Mouse (Mus musculus): ENCODE measurements around the gene Retn. TPM values are rescaled to one million over a fixed set of nuclear protein-coding genes. Genes with fewer than 3 reads are reported as not detected.

The Retn gene
- polyA plus RNA-seq, 2 experiments, result not detected

- no peaks in the 10 kb centered on the region for H3K9me3 ChIP-seq (ENCODE audit: control insufficient read depth, low read length)
- H3K4me3 ChIP-seq (ENCODE audit: insufficient read depth in 1 of 2, low read depth in 2 of 2, low read length in 2 of 2), result no peak overlapping the region
- ATAC-seq (ENCODE audit: insufficient read depth) (no peak), DNase-seq (ENCODE audit: low read depth in 3 of 3, low spot score in 3 of 3) (no peak)
- no peak for TF ChIP-seq CTCF (IDR thresholded peaks at IDR 0.05; ENCODE audit: low read depth)
- H3K27me3 ChIP-seq (ENCODE audit: control insufficient read depth, insufficient read depth, low read length), result no peaks in the 10 kb centered on the region
- H3K4me1 ChIP-seq (replicated peaks; ENCODE audit: control insufficient read depth in 2 of 2, insufficient read depth in 2 of 2, low read length in 1 of 2), result peaks cover 0 to 6% of the 10 kb centered on the region in 2 experiments; a peak in 2 of 4 replicates
- no peak overlapping the region for H3K27ac ChIP-seq
- WGBS (ENCODE audit: insufficient replicate concordance), result 67% methylated on average over 4 of the region's 4 CpGs
- no peak overlapping the region for H3K9ac ChIP-seq (replicated peaks)
- no peaks in the 10 kb centered on the region for H3K36me3 ChIP-seq (replicated peaks; ENCODE audit: control insufficient read depth, insufficient read depth, low read depth)
- H3K4me2 ChIP-seq (ENCODE audit: low read depth), result no peak overlapping the region
Observed at GRCm38 (mm10) chr8:3647561-3647960, 8.0 kb upstream of the Retn start.

- H3K9ac ChIP-seq (replicated peaks), result no peak overlapping the region
- no peaks in the 10 kb centered on the region for H3K27me3 ChIP-seq (ENCODE audit: control insufficient read depth, insufficient read depth, low read length)
- no peak overlapping the region for H3K4me2 ChIP-seq (ENCODE audit: low read depth)
- ATAC-seq (ENCODE audit: insufficient read depth) (no peak), DNase-seq (ENCODE audit: low read depth in 3 of 3, low spot score in 3 of 3) (no peak)
- H3K27ac ChIP-seq, result no peak overlapping the region
- peaks cover 0 to 6% of the 10 kb centered on the region in 2 experiments; a peak in 2 of 4 replicates for H3K4me1 ChIP-seq (replicated peaks; ENCODE audit: control insufficient read depth in 2 of 2, insufficient read depth in 2 of 2, low read length in 1 of 2)
- TF ChIP-seq EP300 (IDR thresholded peaks at IDR 0.05; ENCODE audit: low read depth), result no peak
- no peak for TF ChIP-seq CTCF (IDR thresholded peaks at IDR 0.05; ENCODE audit: low read depth)
- H3K4me3 ChIP-seq (ENCODE audit: insufficient read depth in 1 of 2, low read depth in 2 of 2, low read length in 2 of 2), result no peak overlapping the region
- no peaks in the 10 kb centered on the region for H3K9me3 ChIP-seq (ENCODE audit: control insufficient read depth, low read length)
- WGBS (ENCODE audit: insufficient replicate concordance), result 39% methylated on average over 2 of the region's 2 CpGs
- no peaks in the 10 kb centered on the region for H3K36me3 ChIP-seq (replicated peaks; ENCODE audit: control insufficient read depth, insufficient read depth, low read depth)
Observed at GRCm38 (mm10) chr8:3648268-3648667, 7.3 kb upstream of the Retn start.

- H3K9me3 ChIP-seq (ENCODE audit: control insufficient read depth, low read length), result no peaks in the 10 kb centered on the region
- H3K4me1 ChIP-seq (replicated peaks; ENCODE audit: control insufficient read depth in 2 of 2, insufficient read depth in 2 of 2, low read length in 1 of 2), result peaks cover 0 to 6% of the 10 kb centered on the region in 2 experiments; a peak in 2 of 4 replicates
- ATAC-seq (ENCODE audit: insufficient read depth) (no peak), DNase-seq (ENCODE audit: low read depth in 3 of 3, low spot score in 3 of 3) (no peak)
- no peaks in the 10 kb centered on the region for H3K27me3 ChIP-seq (ENCODE audit: control insufficient read depth, insufficient read depth, low read length)
- H3K9ac ChIP-seq (replicated peaks), result no peak overlapping the region
- H3K4me2 ChIP-seq (ENCODE audit: low read depth), result no peak overlapping the region
- H3K36me3 ChIP-seq (replicated peaks; ENCODE audit: control insufficient read depth, insufficient read depth, low read depth), result no peaks in the 10 kb centered on the region
- no peak overlapping the region for H3K4me3 ChIP-seq (ENCODE audit: insufficient read depth in 1 of 2, low read depth in 2 of 2, low read length in 2 of 2)
- no peak for TF ChIP-seq CTCF (IDR thresholded peaks at IDR 0.05; ENCODE audit: low read depth)
- TF ChIP-seq EP300 (IDR thresholded peaks at IDR 0.05; ENCODE audit: low read depth), result no peak
- 16% methylated on average over 1 of the region's 1 CpGs for WGBS (ENCODE audit: insufficient replicate concordance)
- no peak overlapping the region for H3K27ac ChIP-seq
Observed at GRCm38 (mm10) chr8:3648990-3649389, 6.6 kb upstream of the Retn start.

GRCm38 (mm10) chr8:3652845-3653244 is 2.7 kb upstream of the Retn start:
- DNase-seq (ENCODE audit: low read depth in 3 of 3, low spot score in 3 of 3) (no peak), ATAC-seq (ENCODE audit: insufficient read depth) (no peak)
- Histone ChIP-seq H3K4me3 (ENCODE audit: insufficient read depth in 1 of 2, low read depth in 2 of 2, low read length in 2 of 2) (no peak overlapping the region), H3K27ac (no peak overlapping the region), H3K36me3 (replicated peaks; ENCODE audit: control insufficient read depth, insufficient read depth, low read depth) (no peaks in the 10 kb centered on the region), H3K27me3 (ENCODE audit: control insufficient read depth, insufficient read depth, low read length) (no peaks in the 10 kb centered on the region), H3K4me1 (replicated peaks; ENCODE audit: control insufficient read depth in 2 of 2, insufficient read depth in 2 of 2, low read length in 1 of 2) (peaks cover 0 to 5% of the 10 kb centered on the region in 2 experiments; a peak in 2 of 4 replicates), H3K9ac (replicated peaks) (no peak overlapping the region), H3K4me2 (ENCODE audit: low read depth) (no peak overlapping the region), H3K9me3 (ENCODE audit: control insufficient read depth, low read length) (no peaks in the 10 kb centered on the region)
- WGBS (ENCODE audit: insufficient replicate concordance), result 25% methylated on average over 3 of the region's 3 CpGs
- no peak for TF ChIP-seq CTCF (IDR thresholded peaks at IDR 0.05; ENCODE audit: low read depth)
- no peak for TF ChIP-seq EP300 (IDR thresholded peaks at IDR 0.05; ENCODE audit: low read depth)

- Histone ChIP-seq H3K27ac (no peak overlapping the region), H3K9ac (replicated peaks) (no peak overlapping the region), H3K36me3 (replicated peaks; ENCODE audit: control insufficient read depth, insufficient read depth, low read depth) (no peaks in the 10 kb centered on the region), H3K27me3 (ENCODE audit: control insufficient read depth, insufficient read depth, low read length) (no peaks in the 10 kb centered on the region), H3K4me1 (replicated peaks; ENCODE audit: control insufficient read depth in 2 of 2, insufficient read depth in 2 of 2, low read length in 1 of 2) (peaks cover 0 to 2% of the 10 kb centered on the region in 2 experiments; a peak in 1 of 4 replicates), H3K9me3 (ENCODE audit: control insufficient read depth, low read length) (no peaks in the 10 kb centered on the region), H3K4me3 (ENCODE audit: insufficient read depth in 1 of 2, low read depth in 2 of 2, low read length in 2 of 2) (no peak overlapping the region), H3K4me2 (ENCODE audit: low read depth) (no peak overlapping the region)
- 63% methylated on average over 11 of the region's 11 CpGs for WGBS (ENCODE audit: insufficient replicate concordance)
- no peak for TF ChIP-seq CTCF (IDR thresholded peaks at IDR 0.05; ENCODE audit: low read depth)
- no peak for TF ChIP-seq EP300 (IDR thresholded peaks at IDR 0.05; ENCODE audit: low read depth)
- ATAC-seq (ENCODE audit: insufficient read depth) (no peak), DNase-seq (ENCODE audit: low read depth in 3 of 3, low spot score in 3 of 3) (no peak)
Observed at GRCm38 (mm10) chr8:3654726-3655508, 653 bp upstream of the Retn start.
